Mouse (Mus musculus) intestine, postnatal 0 days (tissue): ENCODE data around the gene Spata45. TPM values are rescaled to one million over a fixed set of nuclear protein-coding genes. Genes with fewer than 3 reads are reported as not detected.

Experiments
- ATAC-seq: fragments of 200-750 bp; cut with Nextera tagmentation; 2 replicates; pipeline ENCODE4 v1.8.0; 2017; ENCODE audit warnings: mild to moderate bottlenecking, moderate TSS enrichment, moderate library complexity
- H3K27ac ChIP-seq: fragments of 300-500 bp; sonication (generic); 2 replicates; pipeline ENCODE4 v1.5.1; 2014; ENCODE audit warnings: mild to moderate bottlenecking, low read depth, low read length, moderate library complexity
- H3K27me3 ChIP-seq: fragments of 300-500 bp; sonication (generic); replicated peaks from 2 replicates; pipeline ENCODE4 v1.6.1; 2014; ENCODE audit warnings: low read length, mixed read lengths; ENCODE audit not compliant: control insufficient read depth, insufficient read depth
- H3K36me3 ChIP-seq: fragments of 300-500 bp; sonication (generic); 2 replicates; pipeline ENCODE4 v1.6.1; 2014; ENCODE audit warnings: mild to moderate bottlenecking, moderate library complexity; ENCODE audit not compliant: control insufficient read depth, insufficient read depth
- H3K4me1 ChIP-seq: fragments of 300-500 bp; sonication (generic); replicated peaks from 2 replicates; pipeline ENCODE4 v1.6.1; 2014; ENCODE audit warnings: antibody characterized with exemption, low read length, mixed read lengths; ENCODE audit not compliant: control insufficient read depth, insufficient read depth
- H3K4me2 ChIP-seq: fragments of 300-500 bp; sonication (generic); replicated peaks from 2 replicates; pipeline ENCODE4 v1.6.1; 2014; ENCODE audit warnings: low read depth, mild to moderate bottlenecking, moderate library complexity
- H3K4me3 ChIP-seq: fragments of 300-500 bp; sonication (generic); 2 replicates; pipeline ENCODE4 v1.5.1; 2014; ENCODE audit warnings: low read depth, low read length
- H3K9ac ChIP-seq: fragments of 300-500 bp; sonication (generic); 2 replicates; pipeline ENCODE4 v1.6.1; 2014; ENCODE audit warnings: mild to moderate bottlenecking, low read depth, low read length
- H3K9me3 ChIP-seq: fragments of 300-500 bp; sonication (generic); 2 replicates; pipeline ENCODE4 v1.6.1; 2016; ENCODE audit warnings: mixed run types; ENCODE audit not compliant: control insufficient read depth
- CTCF ChIP-seq: sonication (generic); IDR thresholded peaks from 2 replicates; pipeline ENCODE4 v1.5.1; 2016; ENCODE audit warnings: low read depth, mild to moderate bottlenecking, control low read depth, antibody characterized with exemption, moderate library complexity
- WGBS: fragments of 180-500 bp; shearing (Covaris S2); extraction: QIAGEN DNeasy Blood & Tissue Kit; methylation state at CpG from one replicate; pipeline ENCODE4 v1.1.7; 2014; 5-methylcytosine and 5-hydroxymethylcytosine counted together
- polyA plus RNA-seq: library from polyadenylated mRNA; unstranded; fragments of >200 nt; fragmentation: Nextera tagmentation; extraction: Ambion mirVana; gene quantifications from 2 replicates; pipeline ENCODE4 v1.2.1, GENCODE M21; 2015

Spata45 gene
- polyA plus RNA-seq, 1 experiment from 2014 or later = 1.1 TPM

DNA sequence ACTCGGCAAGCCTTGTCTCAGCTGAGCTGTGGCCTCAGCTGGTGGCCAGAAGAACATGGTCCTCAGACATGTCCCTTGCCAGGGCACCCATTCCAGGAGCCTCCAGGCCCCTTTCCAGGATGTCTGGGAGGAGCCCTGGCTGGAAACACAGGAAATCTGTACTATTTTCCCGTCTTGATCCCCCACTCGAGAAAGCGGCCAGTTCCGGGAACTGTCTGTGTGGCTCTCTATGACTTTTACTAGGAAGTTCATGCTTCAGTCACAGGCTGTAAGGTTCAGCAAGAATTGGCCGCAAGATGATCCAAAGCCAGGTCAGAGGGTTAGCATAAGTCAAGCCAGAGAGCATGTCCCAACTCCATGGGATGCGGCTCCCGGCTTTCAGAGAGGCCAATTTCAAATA, 55.6 kb downstream of the Spata45 start:
- no peaks in the 10 kb centered on the region for H3K9me3 ChIP-seq
- peak overlapping the region; percentile 21; the same call in 1 of the 2 replicates for H3K27ac ChIP-seq
- no peak for TF ChIP-seq CTCF
- H3K4me2 ChIP-seq = no peak overlapping the region
- ATAC-seq = no peak
- no peaks in the 10 kb centered on the region for H3K36me3 ChIP-seq
- no peak overlapping the region for H3K9ac ChIP-seq
- no peak overlapping the region for H3K4me3 ChIP-seq
- H3K4me1 ChIP-seq = no peaks in the 10 kb centered on the region
- no peaks in the 10 kb centered on the region; the same call in 1 of the 2 replicates for H3K27me3 ChIP-seq
- WGBS = 68% methylated on average over 8 of the region's 8 CpGs

Other genes with a start within 250 kb of the Spata45 start
- gene Rps6kc1, start 124.9 kb upstream of the Spata45 start, polyA plus RNA-seq = 6.0 and 6.2 TPM in 2 replicates
- 23.2 and 23.8 TPM in 2 replicates for gene Angel2, start 111.5 kb upstream of the Spata45 start, polyA plus RNA-seq
- 3.5 and 3.9 TPM in 2 replicates for gene Vash2, start 57.3 kb upstream of the Spata45 start, polyA plus RNA-seq
- 57.4 and 65.5 TPM in 2 replicates for gene Flvcr1, start 10.5 kb upstream of the Spata45 start, polyA plus RNA-seq
- 17.3 and 18.1 TPM in 2 replicates for gene Tatdn3, start 26.3 kb downstream of the Spata45 start, polyA plus RNA-seq
- 3.8 TPM in 2 replicates for gene Nsl1, start 26.4 kb downstream of the Spata45 start, polyA plus RNA-seq
- 6.9 and 7.3 TPM in 2 replicates for gene Batf3, start 61.2 kb downstream of the Spata45 start, polyA plus RNA-seq
- gene Fam71a, start 128.2 kb downstream of the Spata45 start, polyA plus RNA-seq = not detected in 2 replicates
- 5.0 and 6.7 TPM in 2 replicates for gene Atf3, start 181.4 kb downstream of the Spata45 start, polyA plus RNA-seq